Mouse (Mus musculus) olfactory bulb, adult 2 months (tissue): ENCODE measurements at regions not wholly inside any gene's neighbourhood (a gene's known extent, or its start where the extent isn't known, plus 50 kb on each side); places are given as distances from the start of the nearest gene placed in this dataset.

ENCODE experiments used
- CTCF ChIP-seq: fragments of 200-500 bp; IDR thresholded peaks from 2 replicates; pipeline ENCODE4 v1.5.1; 2012; ENCODE audit warnings: low read depth, mild to moderate bottlenecking, low read length, moderate library complexity; ENCODE audit not compliant: insufficient read depth
- POLR2A ChIP-seq: fragments of 200-500 bp; IDR thresholded peaks from 2 replicates; pipeline ENCODE4 v1.6.1; 2012; ENCODE audit warnings: mild to moderate bottlenecking, low read depth, low read length, moderate library complexity; ENCODE audit not compliant: insufficient read depth

DNA sequence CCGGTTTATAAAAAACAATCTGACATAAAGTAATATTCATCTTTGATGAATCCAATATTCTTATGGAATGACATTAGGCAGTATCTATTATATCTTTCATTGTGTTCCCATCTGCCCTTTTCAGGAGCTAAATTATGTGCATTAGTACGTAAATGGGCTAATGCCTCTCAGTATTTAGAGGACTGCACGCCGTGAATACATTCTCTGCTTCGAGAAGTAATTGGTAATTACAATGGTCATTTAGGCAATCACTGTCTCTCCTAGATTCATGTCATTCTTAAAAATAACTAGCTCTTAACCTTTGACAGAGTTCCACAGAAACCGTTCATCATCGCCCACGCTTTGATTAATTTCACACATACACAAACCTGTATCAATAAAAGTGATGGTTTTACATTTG lies 60.0 kb upstream of the Zfp536 start:
- TF ChIP-seq POLR2A (no peak), CTCF (no peak)
